Mouse (Mus musculus) spleen, adult 2 months (tissue): ENCODE data around the gene Tssk1.

ENCODE experiments used
- CTCF ChIP-seq: fragments of 200-500 bp; IDR thresholded peaks from 2 replicates; pipeline ENCODE4 v1.5.1; 2011; ENCODE audit warnings: mild to moderate bottlenecking, inconsistent platforms; ENCODE audit not compliant: insufficient read depth, insufficient read length, insufficient replicate concordance; ENCODE audit errors: extremely low read depth
- POLR2A ChIP-seq: fragments of 200-500 bp; IDR thresholded peaks from 2 replicates; pipeline ENCODE4 v1.6.1; 2011; ENCODE audit warnings: low read depth, low read length, inconsistent platforms

GRCm38 (mm10) chr16:17928627-17929104, 34.6 kb downstream of the Tssk1 start:
- peak; percentile 51; the same call in 1 of the 2 replicates for TF ChIP-seq CTCF
- no peak for TF ChIP-seq POLR2A
